Mouse (Mus musculus) CH12.LX (cell line): Measurements from ENCODE around the gene Tcf25. TPM values are rescaled to one million over a fixed set of nuclear protein-coding genes. Genes with fewer than 3 reads are reported as not detected.

ENCODE experiments used
- DNase-seq: peaks from one replicate; pipeline ENCODE4 v3.0.0-alpha.2; 2013; ENCODE audit errors: extremely low read depth
- H3K27ac ChIP-seq: 2 replicates; pipeline ENCODE4 v1.5.1; 2012; ENCODE audit warnings: low read depth, mild to moderate bottlenecking, control low read depth, moderate library complexity; ENCODE audit not compliant: insufficient read depth
- H3K27me3 ChIP-seq: replicated peaks from 2 replicates; pipeline ENCODE3; 2012; ENCODE audit warnings: inconsistent platforms
- H3K36me3 ChIP-seq, 2 experiments: replicated peaks in 1 of 2; 2 replicates each; pipeline versions ENCODE3 to v1.6.1; 2012; ENCODE audit warnings: inconsistent platforms in 1 of 2, low read length in 1 of 2, mild to moderate bottlenecking in 1 of 2, mixed read lengths in 1 of 2, moderate library complexity in 1 of 2; ENCODE audit not compliant: control insufficient read depth in 1 of 2, insufficient read depth in 1 of 2
- H3K4me1 ChIP-seq, 2 experiments: 2 replicates each; pipeline ENCODE4 v1.6.1; 2012; ENCODE audit warnings: inconsistent platforms in 1 of 2, moderate library complexity in 1 of 2; ENCODE audit not compliant: insufficient read depth in 2 of 2, control insufficient read depth in 1 of 2
- H3K4me2 ChIP-seq: 2 replicates; pipeline ENCODE4 v1.6.1; 2012; ENCODE audit warnings: low read depth, mild to moderate bottlenecking, control low read depth; ENCODE audit not compliant: poor library complexity, insufficient read depth, severe bottlenecking
- H3K4me3 ChIP-seq, 3 experiments: fragments of 150-350 bp in 1 of 3; sonication (generic) in 1 of 3; replicated peaks in 1 of 3; 2 replicates each; pipeline versions ENCODE3 to v1.5.1; 2011 to 2012; ENCODE audit warnings: low read depth in 2 of 3, low read length in 2 of 3, mild to moderate bottlenecking in 2 of 3, moderate library complexity in 2 of 3, control low read depth in 1 of 3, improper control_type of control experiment in 1 of 3, inconsistent platforms in 1 of 3, mixed read lengths in 1 of 3; ENCODE audit not compliant: poor library complexity in 1 of 3
- H3K79me2 ChIP-seq: replicated peaks from 2 replicates; pipeline ENCODE4 v1.6.1; 2012; ENCODE audit warnings: mild to moderate bottlenecking, moderate library complexity; ENCODE audit not compliant: control insufficient read depth, poor library complexity, insufficient read depth, severe bottlenecking; ENCODE audit errors: extremely low read depth
- H3K9ac ChIP-seq: 2 replicates; pipeline ENCODE4 v1.6.1; 2012; ENCODE audit warnings: low read depth, mild to moderate bottlenecking, control low read depth, moderate library complexity; ENCODE audit not compliant: insufficient read depth
- H3K9me3 ChIP-seq: replicated peaks from 2 replicates; pipeline ENCODE3; 2012; ENCODE audit warnings: low read length, inconsistent platforms, mixed read lengths
- CHD1 ChIP-seq: IDR thresholded peaks from 2 replicates; pipeline ENCODE4 v1.6.1; 2012; ENCODE audit warnings: low read depth, low read length, improper control_type of control experiment, inconsistent platforms
- CTCF ChIP-seq, 2 experiments: IDR thresholded peaks in 1 of 2; conservative IDR thresholded peaks in 1 of 2; 2 replicates each; pipeline ENCODE4 v1.5.1; 2011 to 2012; ENCODE audit warnings: low read depth in 2 of 2, low read length in 2 of 2, improper control_type of control experiment in 1 of 2, inconsistent platforms in 1 of 2, mild to moderate bottlenecking in 1 of 2, moderate library complexity in 1 of 2
- E2F4 ChIP-seq: IDR thresholded peaks from 2 replicates; pipeline ENCODE4 v1.6.1; 2011; ENCODE audit warnings: low read depth, low read length, improper control_type of control experiment; ENCODE audit not compliant: insufficient replicate concordance
- ELF1 ChIP-seq: IDR thresholded peaks from 2 replicates; pipeline ENCODE4 v1.6.1; 2014; ENCODE audit warnings: low read depth, mild to moderate bottlenecking, inconsistent platforms, low read length, improper control_type of control experiment
- ETS1 ChIP-seq: conservative IDR thresholded peaks from 2 replicates; pipeline ENCODE4 v1.6.1; 2012; ENCODE audit warnings: low read depth, mild to moderate bottlenecking, inconsistent platforms, low read length, improper control_type of control experiment, moderate library complexity
- GABPA ChIP-seq: IDR thresholded peaks from 2 replicates; pipeline ENCODE4 v1.6.1; 2012; ENCODE audit warnings: low read depth, low read length, improper control_type of control experiment, inconsistent platforms; ENCODE audit not compliant: insufficient replicate concordance
- HCFC1 ChIP-seq: IDR thresholded peaks from 2 replicates; pipeline ENCODE4 v1.6.1; 2012; ENCODE audit warnings: low read depth, mild to moderate bottlenecking, inconsistent platforms, low read length, improper control_type of control experiment
- IRF4 ChIP-seq: IDR thresholded peaks from 2 replicates; pipeline ENCODE4 v1.6.1; 2014; ENCODE audit warnings: low read depth, mild to moderate bottlenecking, inconsistent platforms, low read length, improper control_type of control experiment
- KAT2A ChIP-seq: IDR thresholded peaks from 2 replicates; pipeline ENCODE4 v1.6.1; 2012; ENCODE audit warnings: low read length, improper control_type of control experiment, inconsistent platforms; ENCODE audit not compliant: insufficient replicate concordance
- MAX ChIP-seq: IDR thresholded peaks from 2 replicates; pipeline ENCODE4 v1.6.1; 2011; ENCODE audit warnings: low read length, improper control_type of control experiment
- MAZ ChIP-seq: IDR thresholded peaks from 2 replicates; pipeline ENCODE4 v1.6.1; 2012; ENCODE audit warnings: low read depth, mild to moderate bottlenecking, inconsistent platforms, low read length, improper control_type of control experiment, moderate library complexity
- MEF2A ChIP-seq: IDR thresholded peaks from 2 replicates; pipeline ENCODE4 v1.6.1; 2014; ENCODE audit warnings: low read depth, mild to moderate bottlenecking, inconsistent platforms, low read length, improper control_type of control experiment, borderline replicate concordance
- MXI1 ChIP-seq: IDR thresholded peaks from 2 replicates; pipeline ENCODE4 v1.6.1; 2011; ENCODE audit warnings: mild to moderate bottlenecking, low read depth, low read length, improper control_type of control experiment
- MYC ChIP-seq: IDR thresholded peaks from 2 replicates; pipeline ENCODE4 v1.6.1; 2011; ENCODE audit warnings: low read depth, mild to moderate bottlenecking, improper control_type of control experiment, low read length
- NELFE ChIP-seq: IDR thresholded peaks from 2 replicates; pipeline ENCODE4 v1.6.1; 2011; ENCODE audit warnings: low read depth, low read length, improper control_type of control experiment
- NRF1 ChIP-seq: IDR thresholded peaks from 2 replicates; pipeline ENCODE4 v1.6.1; 2014; ENCODE audit warnings: low read depth, mild to moderate bottlenecking, inconsistent platforms, low read length, improper control_type of control experiment, moderate library complexity
- PAX5 ChIP-seq: IDR thresholded peaks from 2 replicates; pipeline ENCODE4 v1.6.1; 2012; ENCODE audit warnings: low read length, inconsistent platforms, mixed read lengths
- POLR2A ChIP-seq: IDR thresholded peaks from 2 replicates; pipeline ENCODE4 v1.6.1; 2011; ENCODE audit warnings: low read depth, mild to moderate bottlenecking, improper control_type of control experiment, low read length
- POLR2AphosphoS2 ChIP-seq: IDR thresholded peaks from 2 replicates; pipeline ENCODE4 v1.6.1; 2011; ENCODE audit warnings: low read depth, low read length, improper control_type of control experiment
- RAD21 ChIP-seq: IDR thresholded peaks from 2 replicates; pipeline ENCODE4 v1.6.1; 2011; ENCODE audit warnings: low read depth, mild to moderate bottlenecking, low read length, improper control_type of control experiment, moderate library complexity
- SIN3A ChIP-seq: IDR thresholded peaks from 2 replicates; pipeline ENCODE4 v1.6.1; 2012; ENCODE audit warnings: low read length, improper control_type of control experiment, inconsistent platforms
- SMC3 ChIP-seq: IDR thresholded peaks from 2 replicates; pipeline ENCODE4 v1.6.1; 2011; ENCODE audit warnings: low read depth, low read length, improper control_type of control experiment
- TCF12 ChIP-seq: IDR thresholded peaks from 2 replicates; pipeline ENCODE4 v1.6.1; 2014; ENCODE audit warnings: low read depth, mild to moderate bottlenecking, inconsistent platforms, low read length, improper control_type of control experiment
- UBTF ChIP-seq: IDR thresholded peaks from 2 replicates; pipeline ENCODE4 v1.6.1; 2012; ENCODE audit warnings: low read depth, mild to moderate bottlenecking, inconsistent platforms, low read length, improper control_type of control experiment, moderate library complexity
- USF1 ChIP-seq: IDR thresholded peaks from 2 replicates; pipeline ENCODE4 v1.6.1; 2014; ENCODE audit warnings: low read depth, mild to moderate bottlenecking, inconsistent platforms, low read length, improper control_type of control experiment
- USF2 ChIP-seq: conservative IDR thresholded peaks from 2 replicates; pipeline ENCODE4 v1.6.1; 2011; ENCODE audit warnings: low read depth, low read length, improper control_type of control experiment
- ZC3H11A ChIP-seq: IDR thresholded peaks from 2 replicates; pipeline ENCODE4 v1.6.1; 2012; ENCODE audit warnings: low read depth, mild to moderate bottlenecking, inconsistent platforms, low read length, improper control_type of control experiment
- ZKSCAN1 ChIP-seq: IDR thresholded peaks from 2 replicates; pipeline ENCODE4 v1.6.1; 2012; ENCODE audit warnings: low read depth, inconsistent platforms, low read length, improper control_type of control experiment, borderline replicate concordance
- ZMIZ1 ChIP-seq: IDR thresholded peaks from 2 replicates; pipeline ENCODE4 v1.6.1; 2012; ENCODE audit warnings: low read depth, mild to moderate bottlenecking, inconsistent platforms, low read length, improper control_type of control experiment
- ZNF384 ChIP-seq: IDR thresholded peaks from 2 replicates; pipeline ENCODE4 v1.6.1; 2012; ENCODE audit warnings: low read depth, low read length, improper control_type of control experiment, inconsistent platforms
- dilution Hi-C: fragments of 300-500 bp; cut with MboI; formaldehyde crosslinking; loops from 2 replicates; pipeline ENCODE4 v1.14.3; 2020; ENCODE audit warnings: low sequenced_read_pairs; ENCODE audit not compliant: extremely low pct_unique_long_range_greater_than_20kb, extremely low pct_ligation_motif_present
- in situ Hi-C: fragments of 300-500 bp; cut with MboI; formaldehyde crosslinking; loops from 3 replicates; pipeline ENCODE4 v1.14.3; 2019; ENCODE audit warnings: low sequenced_read_pairs, low pct_ligation_motif_present, low pct_unique_long_range_greater_than_20kb, mixed read lengths
- polyA plus RNA-seq: library from polyadenylated mRNA; unstranded; fragments of >175 nt; gene quantifications from 2 replicates; pipeline ENCODE4 v1.2.1, GENCODE M21; 2012; ENCODE audit warnings: low read depth; ENCODE audit not compliant: insufficient read length
- total RNA-seq, 2 experiments: library from RNA; depleted of rRNA; stranded (reverse); fragments of 300-350 nt in 1 of 2; fragments of >200 nt in 1 of 2; gene quantifications; 2 replicates each; pipeline ENCODE4 v1.2.3; 2012 to 2014

The Tcf25 gene
- total and polyA plus RNA-seq, 3 experiments: 168 to 393 (median 207) TPM

- H3K36me3 ChIP-seq: peaks cover 0 to 14% of the 10 kb centered on the region in 2 experiments
- H3K4me2 ChIP-seq: no peak overlapping the region
- no peaks in the 10 kb centered on the region for H3K27me3 ChIP-seq
- DNase-seq: no peak
- H3K4me3 ChIP-seq: peak overlapping the region in 1 of 3 experiments; percentile 57
- no peak overlapping the region for H3K9ac ChIP-seq
- TF ChIP-seq ELF1 (no peak), USF1 (no peak), KAT2A (0 out of 2 replicates have a peak, but pooled peaks have one; percentile 6)
- TF ChIP-seq, all 38 proteins: peak for 1
- in situ Hi-C loops: no loop called here
- Histone ChIP-seq H3K27ac (no peak overlapping the region), H3K4me1 (peaks cover 10 to 13% of the 10 kb centered on the region in 2 experiments), H3K9me3 (peaks cover 11% of the 10 kb centered on the region), H3K79me2 (no peaks in the 10 kb centered on the region)
- dilution Hi-C loops: no loop called here
Measured at GRCm38 (mm10) chr8:123442351-123442750, 68.8 kb downstream of the Tcf25 start.

- H3K79me2 ChIP-seq: no peaks in the 10 kb centered on the region
- dilution Hi-C loops: no loop called here
- in situ Hi-C loops: no loop called here
- H3K36me3 ChIP-seq: peaks cover 0 to 18% of the 10 kb centered on the region in 2 experiments
- DNase-seq: peak; percentile 84
- H3K4me1 ChIP-seq: peaks cover 10 to 13% of the 10 kb centered on the region in 2 experiments
- no peaks in the 10 kb centered on the region for H3K27me3 ChIP-seq
- peak overlapping the region; percentile 30; the same call in 1 of the 2 replicates for H3K27ac ChIP-seq
- peaks cover 7% of the 10 kb centered on the region for H3K9me3 ChIP-seq
- peak overlapping the region; percentile 57 to 83 (median 59) for H3K4me3 ChIP-seq
- H3K4me2 ChIP-seq: peak overlapping the region; percentile 67
- H3K9ac ChIP-seq: peak overlapping the region; percentile 79
- TF ChIP-seq CHD1 (no peak), SIN3A (peak; percentile 46), USF1 (no peak), SMC3 (peak; percentile 50), HCFC1 (peak; percentile 70), UBTF (peak; percentile 43; the same call in 1 of the 2 replicates), MXI1 (peak; percentile 76; the same call in 1 of the 2 replicates), ETS1 (peak; percentile 33; the same call in 1 of the 2 replicates), NELFE (peak; percentile 75), PAX5 (no peak), MYC (0 out of 2 replicates have a peak, but pooled peaks have one; percentile 48), CTCF (conservative IDR thresholded peaks at IDR 0.05 in 1 of 2, IDR thresholded peaks at IDR 0.05 in 1 of 2; ENCODE audit: low read depth in 2 of 2, low read length in 2 of 2) (peak; percentile 22 to 71; a peak in 2 of 4 replicates), POLR2AphosphoS2 (0 out of 2 replicates have a peak, but pooled peaks have one; percentile 52), GABPA (peak; percentile 24; the same call in 1 of the 2 replicates), ELF1 (no peak), TCF12 (peak; percentile 66), USF2 (no peak), NRF1 (peak; percentile 50), E2F4 (no peak), IRF4 (peak; percentile 70; the same call in 1 of the 2 replicates), POLR2A (peak; percentile 71), ZKSCAN1 (no peak), RAD21 (peak; percentile 26), KAT2A (no peak), MAZ (0 out of 2 replicates have a peak, but pooled peaks have one; percentile 21), MAX (peak; percentile 78; the same call in 1 of the 2 replicates), ZNF384 (peak; percentile 41; the same call in 1 of the 2 replicates), MEF2A (no peak), ZC3H11A (no peak), ZMIZ1 (peak; percentile 64)
Measured at GRCm38 (mm10) chr8:123442871-123443575, 69.5 kb downstream of the Tcf25 start.
